Mouse (Mus musculus) gastrocnemius, postnatal 14 days (tissue): Measurements from ENCODE around the gene Mosmo. TPM values are rescaled to one million over a fixed set of nuclear protein-coding genes. Genes with fewer than 3 reads are reported as not detected.
"Not testable (repeated sequence)": the region's sequence is repeated elsewhere in the genome, so short reads cannot be mapped to it uniquely, and the experiment has no call there.

Experiments used
- DNase-seq: peaks from one replicate; pipeline ENCODE4 v3.0.0; 2021; ENCODE audit warnings: mixed read lengths
- intact Hi-C: fragments of 180-260 bp; cut with DNase I; formaldehyde crosslinking; loops from one replicate; pipeline ENCODE4 v1.15.1; 2025; ENCODE audit warnings: low total_unique reads
- total RNA-seq, 2 experiments: library from RNA; stranded (reverse); gene quantifications; 2 replicates each; pipeline ENCODE4 v1.2.3; 2021

Mosmo gene
- total RNA-seq, 2 experiments from 2014 or later, result 16.1 to 20.9 TPM

DNA sequence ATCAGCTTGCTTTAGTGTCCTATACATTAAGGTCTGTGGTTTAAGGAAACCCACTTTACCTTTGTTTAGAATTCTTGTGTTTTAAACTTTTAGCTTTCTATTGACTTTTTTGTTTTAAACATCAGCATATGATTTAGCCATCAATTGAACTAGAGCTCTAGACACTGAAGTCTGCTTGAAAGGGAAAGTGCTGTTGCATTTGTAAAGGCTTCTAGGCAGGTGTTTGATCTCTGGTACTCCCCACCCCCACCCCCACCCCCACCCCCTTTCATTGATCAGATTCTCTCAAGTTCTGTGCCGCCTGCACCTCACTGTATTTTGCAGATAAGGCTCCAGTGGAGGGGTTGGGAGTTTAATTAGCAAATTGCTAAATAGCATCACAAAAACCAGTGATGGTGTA lies 18.2 kb downstream of the Mosmo start:
- no peak for DNase-seq
- intact Hi-C loops, result no loop called here

DNA sequence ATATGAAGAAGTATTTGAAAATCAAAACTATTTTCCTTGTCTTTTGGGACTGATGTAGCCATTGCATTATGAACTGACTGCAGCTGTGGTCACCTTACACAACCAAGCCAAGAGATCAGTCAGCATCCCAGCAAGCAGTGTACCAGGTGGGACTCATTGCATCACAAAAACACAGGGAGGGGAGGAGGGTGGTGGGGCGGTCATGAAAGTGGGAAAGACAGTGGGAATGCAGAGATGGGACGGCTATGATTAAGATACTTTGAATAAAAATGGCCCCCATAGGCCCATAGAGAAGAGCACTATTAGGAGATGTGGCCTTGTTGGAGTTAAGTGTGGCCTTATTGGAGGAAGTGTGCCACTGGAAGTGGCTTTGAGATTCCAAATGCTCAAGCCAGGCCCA lies 18.9 kb downstream of the Mosmo start:
- no peak for DNase-seq
- intact Hi-C loops, result no loop called here

DNA sequence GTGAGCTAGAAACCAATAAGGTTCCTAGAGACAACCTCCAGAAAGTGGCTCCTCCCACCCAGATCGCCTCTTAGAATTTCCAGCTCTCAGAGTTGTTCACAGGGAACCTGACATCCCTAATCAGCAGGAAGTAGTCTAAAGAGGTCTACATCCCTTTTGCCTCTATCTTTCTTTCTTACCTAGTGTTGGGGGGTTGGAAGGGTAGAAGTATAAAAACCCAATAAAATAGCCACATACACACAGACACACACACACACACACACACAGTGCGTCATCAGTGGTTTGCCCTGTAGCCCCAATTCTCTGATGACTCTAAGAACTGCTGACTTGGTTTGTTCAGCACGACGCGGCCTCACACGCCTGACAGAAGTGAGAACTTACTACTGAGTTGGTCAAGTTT lies 22.2 kb downstream of the Mosmo start:
- no peak for DNase-seq
- intact Hi-C loops, result no loop called here

DNA sequence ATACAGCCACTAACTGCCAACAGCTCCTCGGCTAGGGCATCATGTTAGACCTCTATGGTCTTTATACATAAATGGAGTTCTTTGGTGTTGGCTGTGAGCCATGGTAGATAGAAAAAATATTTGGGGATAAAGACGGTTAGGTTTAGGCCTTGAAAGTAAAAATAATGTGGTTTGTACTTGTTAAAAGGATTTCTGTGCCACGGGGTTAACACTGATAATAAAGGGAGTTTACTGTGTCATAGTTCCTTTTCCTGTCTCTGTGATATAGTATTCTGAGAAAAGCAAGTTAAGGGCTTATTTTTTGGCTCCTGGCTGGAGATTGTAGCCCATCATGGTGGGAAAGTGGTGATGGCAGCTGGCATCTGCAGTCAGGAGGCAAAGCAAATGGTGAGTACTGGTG lies 26.5 kb downstream of the Mosmo start:
- intact Hi-C loops, result no loop called here
- DNase-seq, result no peak

DNA sequence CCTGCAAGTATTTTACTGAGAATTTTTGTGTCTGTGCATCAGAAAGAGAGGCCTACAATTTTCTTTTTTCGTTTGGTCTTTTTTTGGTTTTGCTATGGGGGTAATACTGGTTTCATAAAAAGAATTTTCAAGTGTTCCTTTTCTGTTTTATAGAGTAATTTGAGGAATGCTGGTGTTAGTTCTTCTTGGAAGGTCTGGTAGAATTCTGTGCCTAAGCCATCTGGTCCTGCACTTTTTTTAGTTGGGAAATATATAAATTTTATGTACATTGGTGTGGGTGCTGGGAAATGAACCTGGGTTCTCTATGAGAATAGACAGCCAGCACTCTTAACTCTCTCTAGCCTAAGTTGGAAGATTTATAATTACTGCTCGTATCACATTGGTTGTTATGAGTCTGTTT lies 34.7 kb downstream of the Mosmo start:
- DNase-seq, result no peak
- intact Hi-C loops, result no loop called here

DNA sequence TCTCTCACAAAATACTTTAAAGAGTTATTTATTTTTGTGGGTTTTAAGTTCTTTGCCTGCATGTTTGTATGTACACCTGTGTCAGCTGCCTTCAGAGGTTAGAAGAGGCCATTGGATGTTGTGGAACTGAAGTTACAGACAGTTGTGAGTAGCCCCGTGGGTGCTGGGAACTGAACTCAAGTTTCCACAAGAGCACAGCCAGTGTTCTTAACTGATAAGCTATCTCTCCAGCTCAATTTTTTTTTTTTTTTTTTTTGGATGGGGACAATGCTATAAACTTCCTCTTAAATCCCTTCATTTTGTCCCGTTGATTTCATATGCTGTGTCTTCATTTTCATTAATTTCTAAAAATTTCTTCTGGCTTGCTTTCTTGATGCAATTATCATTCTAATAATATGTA lies 35.8 kb downstream of the Mosmo start:
- intact Hi-C loops, result no loop called here
- DNase-seq, result no peak

DNA sequence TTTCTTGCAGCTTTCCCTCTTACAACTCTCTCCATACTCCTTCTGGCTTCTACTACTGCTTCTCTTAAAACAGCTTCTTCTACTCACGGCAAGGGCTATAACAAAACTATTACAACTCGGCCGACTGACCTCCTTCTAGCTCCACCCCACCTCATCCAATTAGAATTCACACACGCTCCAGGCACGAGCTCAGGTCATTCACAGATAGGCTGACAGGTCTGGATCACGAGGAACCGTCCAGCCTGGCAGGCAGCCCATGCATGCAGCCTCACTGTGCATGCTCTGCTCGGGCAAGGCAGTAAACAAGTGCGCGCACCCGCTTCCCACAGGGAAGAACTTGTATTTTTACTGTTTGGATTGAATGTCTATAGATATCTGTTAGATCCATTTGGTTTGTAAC lies 36.5 kb downstream of the Mosmo start:
- DNase-seq, intact Hi-C loops: not testable (repeated sequence)

DNA sequence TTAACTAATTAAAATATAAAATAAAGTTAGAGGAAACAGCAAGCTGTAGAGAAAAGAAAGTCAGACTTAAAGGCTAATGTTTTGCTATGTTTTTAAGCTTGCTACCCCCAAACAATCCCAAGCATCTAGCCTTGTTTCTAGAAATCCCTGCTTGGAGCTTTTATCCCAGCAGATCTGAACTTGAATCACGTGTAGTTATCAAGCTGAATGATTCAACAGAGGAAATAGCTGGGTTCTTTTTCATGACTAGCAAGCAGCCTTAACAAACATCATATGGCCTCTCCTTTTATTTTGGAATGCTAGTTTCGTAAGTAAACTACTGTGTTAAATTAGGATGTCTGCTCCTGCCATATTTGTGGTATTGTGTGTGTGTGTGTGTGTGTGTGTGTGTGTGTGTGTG lies 39.8 kb downstream of the Mosmo start:
- intact Hi-C loops, result no loop called here
- DNase-seq, result no peak

DNA sequence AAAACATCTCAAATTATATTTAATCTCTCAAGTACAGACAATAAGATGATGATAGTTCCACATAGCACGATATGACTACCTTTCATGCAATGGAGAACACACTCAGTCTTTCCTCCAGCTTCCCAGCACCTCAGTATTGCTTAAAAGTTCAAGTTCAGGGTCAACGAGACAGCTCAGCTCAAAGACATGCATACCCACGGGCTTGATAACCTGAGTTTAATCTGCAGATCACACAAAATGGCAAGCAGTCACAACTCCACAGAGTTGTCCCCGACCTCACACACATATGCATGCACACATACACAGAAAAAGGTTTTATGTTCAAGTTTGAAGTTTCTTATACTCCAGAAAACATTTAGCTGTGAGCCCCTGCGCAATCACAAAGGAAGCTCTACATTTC lies 43.6 kb downstream of the Mosmo start:
- DNase-seq, result no peak
- intact Hi-C loops, result loop anchor here (10.0 kb wide), 1 partner anchor 46 kb away; the partner anchor contains the start of genes Mosmo and Pdzd9

DNA sequence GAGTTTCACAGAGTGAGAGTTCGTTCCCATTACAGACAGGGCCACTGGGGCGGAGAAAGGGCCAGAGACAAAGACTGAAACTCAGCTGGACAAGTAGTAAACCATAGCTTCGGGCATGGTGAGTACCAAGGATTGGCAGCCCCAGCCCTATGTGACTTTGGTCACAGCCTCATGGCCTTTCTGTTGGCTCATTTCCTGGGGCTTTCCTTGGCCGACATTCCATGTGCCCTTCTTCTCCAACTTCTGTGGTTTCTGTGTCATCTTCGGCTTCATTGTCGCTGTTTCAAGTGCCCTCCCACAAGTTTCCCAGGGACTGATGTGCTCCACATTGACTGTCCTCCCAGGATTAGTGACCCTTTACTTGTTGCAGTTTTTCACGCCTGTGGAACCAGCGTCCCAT lies 44.0 kb downstream of the Mosmo start:
- DNase-seq, result no peak

DNA sequence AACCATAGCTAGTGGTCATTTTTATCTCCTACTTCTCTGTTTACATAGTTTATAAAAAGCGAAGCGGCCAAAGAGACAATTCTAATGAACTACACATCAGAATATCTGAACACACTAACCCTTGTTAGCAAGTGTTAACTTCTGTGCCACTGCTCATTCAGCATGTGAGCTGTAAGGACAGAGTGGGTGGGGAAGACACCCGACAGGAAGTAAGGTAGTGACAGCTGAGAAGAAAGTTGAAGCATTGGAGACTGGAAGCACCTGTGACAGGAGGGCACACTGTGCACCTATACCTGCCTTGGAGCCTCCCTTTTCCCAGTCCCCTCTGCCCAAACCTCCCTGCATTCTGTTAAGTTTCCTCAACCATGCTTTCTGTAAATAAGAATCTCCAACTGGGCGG lies 44.6 kb downstream of the Mosmo start:
- intact Hi-C loops, result loop anchor here (10.0 kb wide), 1 partner anchor 47 kb away; the partner anchor contains the start of genes Mosmo and Pdzd9
- DNase-seq, result no peak

More for the DNA sequence above, 44.0 kb downstream of the Mosmo start:
- intact Hi-C loops, result loop anchor here (10.0 kb wide), 1 partner anchor 47 kb away; the partner anchor contains the start of genes Mosmo and Pdzd9

DNA sequence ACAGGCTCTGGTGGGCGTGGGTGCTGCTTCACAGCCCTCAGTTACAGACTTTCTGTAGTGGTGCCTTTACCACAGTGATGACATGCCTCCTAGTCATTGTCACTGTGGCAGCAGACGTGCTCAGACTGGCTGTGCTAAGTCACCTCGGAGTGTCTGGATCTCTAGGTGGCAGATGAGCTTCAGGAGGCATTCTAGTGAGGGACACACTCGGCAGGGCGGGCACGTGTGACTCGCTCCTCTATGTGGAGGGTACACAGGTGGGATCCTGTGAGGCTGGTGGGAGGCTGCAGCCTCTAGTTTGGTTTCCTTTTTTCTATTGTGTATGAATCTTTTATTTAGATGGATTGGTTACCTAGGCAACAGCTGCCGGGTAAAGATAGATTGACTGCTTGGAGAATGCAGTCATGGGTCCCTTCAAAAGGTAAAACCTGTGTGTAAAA lies 45.4 kb downstream of the Mosmo start:
- intact Hi-C loops, result loop anchor here (10.0 kb wide), 1 partner anchor 48 kb away; the partner anchor contains the start of genes Mosmo and Pdzd9
- DNase-seq, result no peak

DNA sequence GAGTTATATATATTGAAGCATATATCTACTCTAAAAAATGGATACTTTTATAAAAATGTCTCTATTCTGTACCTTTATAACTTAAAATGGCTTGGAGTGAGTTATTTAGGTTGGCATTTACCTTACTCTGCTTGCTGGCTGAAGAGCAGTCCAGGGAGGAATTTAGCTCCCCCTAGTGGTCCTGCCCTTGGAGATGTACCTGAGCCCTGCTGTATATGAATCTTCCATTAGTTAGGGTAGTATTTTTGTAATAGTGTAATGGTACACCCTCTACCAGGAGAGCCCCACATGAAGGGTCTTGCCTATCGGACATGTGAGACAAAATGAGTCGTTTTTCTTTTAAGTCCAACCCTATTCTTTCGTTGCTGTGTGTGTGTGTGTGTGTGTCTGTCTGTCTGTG lies 50.2 kb downstream of the Mosmo start:
- DNase-seq, result no peak

DNA sequence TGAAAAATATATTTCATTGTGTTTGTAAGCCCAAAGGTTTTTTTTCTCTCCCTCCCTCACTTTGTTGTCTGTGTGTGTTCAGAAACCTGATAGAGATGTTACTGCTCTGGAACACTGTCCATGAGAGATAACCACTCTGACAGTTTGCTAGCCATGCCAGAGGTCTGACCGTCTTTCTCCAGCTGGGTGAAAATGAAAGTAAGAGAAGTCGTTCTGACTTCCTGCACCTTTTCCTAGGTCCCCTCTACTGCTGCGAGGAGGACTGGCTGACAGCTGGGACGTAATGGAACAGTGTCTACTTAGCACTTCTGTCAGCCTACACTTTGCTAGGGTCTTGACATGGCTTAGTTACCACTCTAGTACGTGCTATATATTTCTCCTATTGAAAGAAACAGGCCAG lies 52.2 kb downstream of the Mosmo start:
- no peak for DNase-seq
- intact Hi-C loops, result loop anchor here (10.0 kb wide), 1 partner anchor 55 kb away; the partner anchor contains the start of genes Mosmo and Pdzd9

More for the DNA sequence above, 50.2 kb downstream of the Mosmo start:
- intact Hi-C loops, result loop anchor here (10.0 kb wide), 1 partner anchor 53 kb away; the partner anchor contains the start of genes Mosmo and Pdzd9

DNA sequence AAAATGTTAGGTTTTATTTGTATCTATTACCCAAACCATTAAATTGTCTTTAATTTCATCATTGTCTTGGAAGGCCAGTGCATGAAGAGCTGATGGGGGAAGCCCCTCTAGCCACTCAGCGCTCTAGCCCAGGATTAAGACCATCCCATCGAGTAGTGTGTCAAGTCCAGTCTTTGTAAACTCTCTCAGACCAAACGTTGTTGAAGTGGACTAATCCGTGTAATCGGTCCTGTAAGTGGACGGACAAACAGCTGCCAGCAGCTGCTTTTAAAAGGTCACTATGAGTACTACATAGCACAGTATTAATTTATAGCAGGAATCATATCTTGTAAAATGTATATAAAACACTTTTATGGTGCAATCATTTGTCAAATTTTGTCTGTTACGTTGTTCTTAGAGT lies 55.5 kb downstream of the Mosmo start:
- no peak for DNase-seq
- intact Hi-C loops, result no loop called here

DNA sequence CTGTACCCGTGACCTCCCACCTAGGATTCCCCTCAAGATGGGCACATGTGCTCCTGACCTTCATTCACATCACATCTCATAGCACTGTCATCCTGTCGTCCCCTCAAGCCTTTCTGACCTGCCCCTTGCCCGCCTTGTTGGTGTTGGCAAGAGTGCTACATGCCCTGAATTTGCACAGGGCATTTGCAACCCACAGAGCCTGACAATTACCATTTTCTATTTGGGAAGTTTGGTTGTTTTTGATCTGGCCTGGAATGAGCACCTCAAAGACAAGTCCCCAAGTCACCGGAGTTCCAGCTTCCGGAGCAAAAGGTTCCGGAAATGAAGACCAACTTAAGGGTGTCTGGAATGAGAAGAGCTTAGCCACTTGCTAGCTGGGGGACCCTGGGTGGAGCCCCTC lies 61.6 kb downstream of the Mosmo start, which contains the start of gene Vwa3a:
Gene Vwa3a, plus strand, starts transcription at position 301 of the 400 bp plus-strand sequence.
- DNase-seq, result no peak
- intact Hi-C loops, result no loop called here

DNA sequence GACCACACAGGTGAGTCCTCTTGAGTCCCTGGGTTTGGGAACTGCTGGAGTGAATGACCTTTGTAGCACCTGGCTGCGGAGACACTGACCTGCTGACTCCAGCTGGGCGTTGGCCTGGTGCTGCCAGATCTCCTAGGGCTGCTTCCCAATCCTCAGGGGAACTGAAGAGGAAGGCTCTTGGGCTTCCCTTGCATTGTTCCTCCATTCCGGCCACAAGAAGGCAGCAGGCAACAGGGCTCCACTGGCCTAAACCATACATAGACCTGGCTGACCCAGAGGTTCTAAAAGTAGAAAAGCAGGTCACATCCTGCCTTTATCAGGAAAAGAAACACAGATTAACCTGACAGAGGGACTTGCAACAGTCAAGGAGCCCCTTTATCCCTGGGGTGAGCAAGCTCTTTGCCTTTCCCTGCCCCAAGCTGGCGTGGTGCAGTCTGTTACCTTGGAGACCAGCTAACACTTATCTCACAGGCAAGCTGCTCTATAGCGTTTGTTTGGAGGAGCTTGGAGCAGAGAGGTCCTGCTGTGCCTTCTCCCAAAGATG lies 62.2 kb downstream of the Mosmo start:
- intact Hi-C loops, result no loop called here

DNA sequence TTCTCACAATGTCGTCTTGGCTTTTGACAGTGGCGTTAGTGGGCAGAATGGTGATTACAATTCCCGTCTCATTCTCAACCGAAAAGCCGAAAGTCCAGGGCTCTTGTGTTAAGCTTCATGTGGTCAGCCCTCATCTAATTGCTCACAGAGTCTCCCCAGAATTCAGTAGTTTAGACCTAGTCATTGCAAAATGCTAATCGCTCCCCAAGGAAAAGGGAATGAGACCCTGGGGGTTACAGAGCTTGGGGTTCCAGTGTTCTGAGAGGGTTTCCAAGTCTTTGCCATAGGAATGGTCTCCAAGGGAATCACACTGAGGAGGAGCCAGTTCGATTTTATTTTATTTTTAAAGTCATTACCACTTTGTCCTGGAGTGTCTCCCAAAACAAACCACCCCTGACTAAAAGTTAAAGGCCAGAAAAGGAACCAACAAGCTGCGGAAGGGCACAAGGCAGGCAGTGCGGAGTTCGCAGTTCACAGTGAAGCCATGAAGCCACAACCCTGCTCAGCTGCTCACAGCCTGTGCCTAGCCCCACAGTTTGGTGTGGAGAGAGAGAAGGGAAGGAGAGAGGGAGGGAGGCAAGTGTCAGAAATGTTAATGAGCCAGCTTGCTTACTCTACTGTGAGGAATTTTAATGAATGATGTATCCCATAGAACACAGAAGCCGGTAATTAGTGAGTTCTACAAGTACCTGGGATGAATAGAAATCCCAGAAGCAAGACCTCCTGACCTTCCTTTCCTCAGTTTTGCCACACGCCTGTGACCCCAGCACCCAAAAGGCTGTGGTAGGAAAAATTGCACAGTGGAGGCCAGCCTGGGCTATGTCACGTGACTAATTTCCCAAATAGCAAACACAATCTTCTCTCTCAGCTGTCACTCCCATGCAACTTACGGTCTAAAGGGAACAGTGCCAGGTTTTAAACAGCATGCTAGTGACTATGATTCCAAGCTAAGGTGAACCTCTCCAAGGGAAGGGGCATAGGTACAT lies 66.2 kb downstream of the Mosmo start:
- intact Hi-C loops, result no loop called here
- DNase-seq, result no peak

More for the DNA sequence above, 62.2 kb downstream of the Mosmo start:
- no peak for DNase-seq

DNA sequence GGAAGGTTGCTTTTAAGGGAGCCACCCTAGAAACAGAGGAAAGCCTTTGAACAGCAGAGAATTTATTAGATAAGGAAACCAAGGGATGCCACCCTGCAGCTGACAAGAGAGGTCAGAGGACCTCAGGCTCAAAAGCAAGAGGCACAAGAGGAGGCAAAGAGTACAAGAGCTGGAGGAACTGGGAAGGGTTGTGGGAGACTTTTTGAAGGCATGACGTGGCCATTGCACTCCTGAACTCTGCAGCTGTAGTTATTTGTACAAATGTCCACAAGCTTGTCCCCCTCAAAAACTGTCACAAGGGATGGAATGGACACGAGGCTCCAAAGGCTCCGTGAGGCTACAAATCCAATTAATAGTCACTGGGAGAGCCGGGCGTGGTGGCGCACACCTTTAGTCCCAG lies 67.2 kb downstream of the Mosmo start:
- intact Hi-C loops, result no loop called here
- no peak for DNase-seq

DNA sequence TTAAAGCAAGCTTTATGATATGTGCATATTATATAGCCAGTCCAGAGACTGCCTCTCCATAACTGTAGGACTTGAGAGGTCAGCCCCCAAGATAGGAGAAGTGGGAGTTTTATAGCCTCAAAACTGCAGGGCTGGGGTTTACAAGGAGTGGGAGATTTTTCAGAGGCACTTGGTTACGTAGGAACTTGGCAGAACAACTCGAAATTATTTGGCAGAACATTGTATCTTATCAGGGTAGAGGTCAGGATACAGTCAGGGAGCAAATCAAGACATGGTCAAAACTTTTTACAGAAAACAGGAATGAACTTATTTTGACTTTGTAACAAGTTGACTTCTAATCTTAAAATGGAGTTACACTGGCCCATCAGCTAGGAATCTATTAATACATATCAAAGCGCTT lies 68.6 kb downstream of the Mosmo start:
- intact Hi-C loops, result no loop called here
- no peak for DNase-seq
